Mouse (Mus musculus) heart, postnatal 10 days (tissue): ENCODE measurements at regions not wholly inside any gene's neighbourhood (a gene's known extent, or its start where the extent isn't known, plus 50 kb on each side); places are given as distances from the start of the nearest gene placed in this dataset.

Experiments used
- DNase-seq, 2 experiments: peaks; one replicate each; pipeline ENCODE4 v3.0.0; 2021
- intact Hi-C: fragments of 180-260 bp; cut with DNase I; formaldehyde crosslinking; loops from one replicate; pipeline ENCODE4 v1.15.1; 2025

- intact Hi-C loops: no loop called here
- DNase-seq: no peak
These were observed 88.7 kb downstream of the Edn3 start for GRCm38 (mm10) chr2:174848981-174849681.

- no peak for DNase-seq
- intact Hi-C loops: loop anchor here (2.0 to 10.0 kb wide), 2 partner anchors 176 to 316 kb away; no protein-coding TSS in a partner anchor
These were observed 90.4 kb downstream of the Edn3 start for GRCm38 (mm10) chr2:174850860-174851259.

- intact Hi-C loops: loop anchor here (1.0 to 10.0 kb wide), 3 partner anchors 177 to 540 kb away; no protein-coding TSS in a partner anchor
- peak; percentile 74 to 87 for DNase-seq
These were observed 91.3 kb downstream of the Edn3 start for GRCm38 (mm10) chr2:174851525-174852330.

- intact Hi-C loops: loop anchor here (10.0 kb wide), 1 partner anchor 319 kb away; no protein-coding TSS in a partner anchor
These were observed 93.4 kb downstream of the Edn3 start for GRCm38 (mm10) chr2:174853786-174854185.

GRCm38 (mm10) chr2:174855548-174855947 lies 95.1 kb downstream of the Edn3 start:
- peak in 1 of 2 experiments; percentile 21 for DNase-seq
- intact Hi-C loops: loop anchor here (5.0 to 10.0 kb wide), 2 partner anchors 321 to 1293 kb away; no protein-coding TSS in a partner anchor

More at GRCm38 (mm10) chr2:174853786-174854185, 93.4 kb downstream of the Edn3 start:
- no peak for DNase-seq

GRCm38 (mm10) chr2:174856135-174856534 lies 95.7 kb downstream of the Edn3 start:
- DNase-seq: no peak
- intact Hi-C loops: loop anchor here (5.0 to 10.0 kb wide), 2 partner anchors 321 to 1294 kb away; no protein-coding TSS in a partner anchor

- intact Hi-C loops: loop anchor here (2.0 to 10.0 kb wide), 3 partner anchors 43 to 1296 kb away; no protein-coding TSS in a partner anchor
- DNase-seq: peak; percentile 85 to 88
These were observed 97.8 kb downstream of the Edn3 start for GRCm38 (mm10) chr2:174858011-174858834.

- no peak for DNase-seq
- intact Hi-C loops: loop anchor here (1.0 to 10.0 kb wide), 4 partner anchors 42 to 1297 kb away; no protein-coding TSS in a partner anchor
These were observed 98.4 kb downstream of the Edn3 start for GRCm38 (mm10) chr2:174858835-174859215.

GRCm38 (mm10) chr2:174859533-174859932 lies 99.1 kb downstream of the Edn3 start:
- peak in 1 of 2 experiments; percentile 35 for DNase-seq
- intact Hi-C loops: loop anchor here (1.0 to 10.0 kb wide), 4 partner anchors 41 to 1297 kb away; no protein-coding TSS in a partner anchor

- DNase-seq: no peak
- intact Hi-C loops: no loop called here
These were observed 104.2 kb downstream of the Edn3 start for GRCm38 (mm10) chr2:174864657-174865056.

- intact Hi-C loops: no loop called here
- no peak for DNase-seq
These were observed 106.1 kb downstream of the Edn3 start for GRCm38 (mm10) chr2:174866546-174866945.

GRCm38 (mm10) chr2:174867397-174867796 lies 107.0 kb downstream of the Edn3 start:
- no peak for DNase-seq
- intact Hi-C loops: no loop called here

- DNase-seq: peak; percentile 26 to 37
- intact Hi-C loops: no loop called here
These were observed 107.8 kb downstream of the Edn3 start for GRCm38 (mm10) chr2:174868186-174868585.

- intact Hi-C loops: no loop called here
- peak; percentile 35 for DNase-seq
These were observed 108.4 kb downstream of the Edn3 start for GRCm38 (mm10) chr2:174868743-174869369.

GRCm38 (mm10) chr2:174870284-174870683 lies 109.9 kb downstream of the Edn3 start:
- peak in 1 of 2 experiments; percentile 17 for DNase-seq
- intact Hi-C loops: no loop called here

GRCm38 (mm10) chr2:174871225-174871624 lies 110.8 kb downstream of the Edn3 start:
- no peak for DNase-seq
- intact Hi-C loops: no loop called here

- intact Hi-C loops: no loop called here
- peak; percentile 29 to 32 for DNase-seq
These were observed 111.4 kb downstream of the Edn3 start for GRCm38 (mm10) chr2:174871844-174872243.

- intact Hi-C loops: no loop called here
- no peak for DNase-seq
These were observed 116.5 kb downstream of the Edn3 start for GRCm38 (mm10) chr2:174876886-174877285.

- intact Hi-C loops: no loop called here
- no peak for DNase-seq
These were observed 118.6 kb downstream of the Edn3 start for GRCm38 (mm10) chr2:174878979-174879378.

GRCm38 (mm10) chr2:174880659-174881058 lies 120.2 kb downstream of the Edn3 start:
- DNase-seq: no peak

More at GRCm38 (mm10) chr2:174880659-174881058, 120.2 kb downstream of the Edn3 start:
- intact Hi-C loops: no loop called here
